Mouse (Mus musculus) megakaryocyte, adult 5-6 weeks (primary cell): ENCODE measurements around the gene Sap18. TPM values are rescaled to one million over a fixed set of nuclear protein-coding genes. Genes with fewer than 3 reads are reported as not detected.
"Not testable (repeated sequence)": the region's sequence is repeated elsewhere in the genome, so short reads cannot be mapped to it uniquely, and the experiment has no call there.

Experiments used
- ATAC-seq: 2 replicates; pipeline ENCODE4 v1.8.0; 2016; ENCODE audit warnings: mild to moderate bottlenecking, inconsistent platforms; ENCODE audit not compliant: poor library complexity, severe bottlenecking
- total RNA-seq, 2 experiments: library from RNA; stranded (forward) in 1 of 2; stranded (reverse) in 1 of 2; fragments of 153-499, 151-499 nt in 1 of 2; fragments of 221-1000, 200-1000 nt in 1 of 2; gene quantifications; 2 replicates each; pipeline versions ENCODE4 v1.2.3 to v1.2.4; 2015 to 2017

Sap18 gene
- total RNA-seq, 2 experiments from 2014 or later, result 21.5 to 167 TPM

GRCm38 (mm10) chr14:57825788-57826751, 28.1 kb downstream of the Sap18 start, which contains the start of the genes Ska3 and Mrpl57:
Gene Ska3, minus strand, starts transcription at chr14:57826185.
Gene Mrpl57, plus strand, starts transcription at chr14:57826234.
- ATAC-seq, result peak; percentile 93

DNA sequence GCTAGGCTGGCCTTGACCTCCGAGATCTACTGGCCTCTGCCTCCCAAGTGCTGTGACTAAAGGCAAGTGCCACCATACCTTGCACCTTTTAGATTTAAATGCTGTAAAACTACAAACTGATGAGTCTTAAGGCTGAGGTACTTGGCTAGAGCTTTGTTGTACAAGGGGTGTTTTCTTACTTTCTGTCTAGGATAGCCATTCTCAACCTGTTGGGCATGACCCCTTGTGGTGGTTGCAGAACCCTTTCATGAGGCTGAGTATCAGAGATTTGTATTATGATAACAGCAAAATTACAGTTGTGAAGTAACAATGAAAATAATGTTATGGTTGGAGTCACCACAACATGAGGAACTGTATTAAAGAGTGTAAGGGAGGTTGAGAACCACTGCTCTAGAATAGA, 29.3 kb downstream of the Sap18 start:
- no peak for ATAC-seq

- no peak for ATAC-seq
These were observed 35.5 kb downstream of the Sap18 start for GRCm38 (mm10) chr14:57833526-57833925.

- no peak for ATAC-seq
These were observed 37.2 kb downstream of the Sap18 start for GRCm38 (mm10) chr14:57835157-57835556.

DNA sequence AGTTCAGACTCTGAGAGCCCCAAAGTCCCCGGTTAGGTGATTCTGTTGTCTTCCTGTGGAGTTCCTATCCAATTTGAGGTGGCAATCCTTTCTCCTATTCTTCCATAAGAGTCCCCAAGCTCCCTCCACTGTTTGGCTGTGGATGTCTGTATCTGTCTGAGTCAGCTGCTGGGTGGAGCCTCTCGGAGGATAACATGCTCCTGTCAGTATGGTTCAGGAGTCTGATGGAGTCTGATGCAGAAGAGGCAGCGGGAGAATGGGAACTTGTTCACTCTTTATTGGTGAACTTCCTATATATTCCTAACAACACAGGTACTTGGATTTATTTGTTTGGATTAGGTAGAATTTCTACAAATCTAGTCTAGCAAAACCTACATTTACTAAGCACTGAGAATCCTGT, 46.6 kb downstream of the Sap18 start:
- no peak for ATAC-seq

DNA sequence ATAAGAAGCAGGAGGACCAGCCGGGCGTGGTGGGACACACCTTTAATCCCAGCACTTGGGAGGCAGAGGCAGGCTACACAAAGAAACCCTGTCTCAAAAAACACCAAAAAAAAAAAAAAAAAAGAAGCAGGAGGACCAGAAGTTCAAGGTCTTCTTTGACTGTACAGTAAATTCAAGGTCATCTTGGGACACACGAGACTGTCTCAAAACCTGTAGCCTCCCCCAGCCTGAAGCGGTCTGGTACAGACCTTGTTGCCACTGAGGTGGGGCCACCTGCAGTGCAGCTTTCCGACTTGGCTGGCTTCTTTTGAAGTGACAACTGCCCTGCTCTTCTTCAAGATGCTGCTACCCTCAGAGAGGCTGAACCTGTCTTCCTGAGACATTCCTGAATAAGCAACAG, 50.1 kb downstream of the Sap18 start:
- not testable (repeated sequence) for ATAC-seq

DNA sequence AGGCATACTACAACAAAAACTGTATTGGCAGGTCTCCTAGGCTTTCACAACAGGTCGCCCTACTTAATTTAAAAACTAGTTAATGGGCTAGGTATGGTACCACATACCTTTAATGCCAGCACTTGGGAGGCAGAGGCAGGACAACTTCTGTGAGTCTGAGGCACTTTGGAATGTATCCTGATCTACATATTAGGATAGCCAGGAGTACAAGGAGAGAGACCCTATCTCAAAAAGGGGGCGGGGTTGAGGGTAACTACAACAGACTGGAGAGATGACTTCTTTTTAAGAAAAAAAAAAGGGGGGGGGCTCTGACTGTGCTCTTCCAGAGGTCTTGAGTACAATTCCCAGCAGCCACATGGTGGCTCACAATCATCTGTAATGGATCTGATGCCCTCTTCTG, 50.7 kb downstream of the Sap18 start:
- no peak for ATAC-seq

DNA sequence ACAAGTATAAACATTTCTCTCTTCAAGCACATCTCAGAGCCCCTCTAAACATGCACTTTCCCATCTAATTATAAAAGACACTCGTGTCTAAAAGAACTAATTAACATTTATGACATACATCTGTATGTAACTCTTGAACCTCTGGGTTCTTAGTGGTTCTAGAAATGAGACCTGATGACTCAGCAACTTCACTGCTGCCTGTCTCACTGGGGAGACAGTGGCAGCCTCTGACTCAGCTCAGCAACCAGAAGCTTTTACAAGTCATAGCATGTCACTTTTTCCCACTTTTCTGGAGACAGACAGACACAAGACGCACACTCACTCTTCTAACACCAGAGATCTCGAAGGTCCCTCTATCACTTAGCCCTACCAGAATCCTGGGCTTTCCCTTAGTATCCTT, 52.4 kb downstream of the Sap18 start:
- no peak for ATAC-seq

DNA sequence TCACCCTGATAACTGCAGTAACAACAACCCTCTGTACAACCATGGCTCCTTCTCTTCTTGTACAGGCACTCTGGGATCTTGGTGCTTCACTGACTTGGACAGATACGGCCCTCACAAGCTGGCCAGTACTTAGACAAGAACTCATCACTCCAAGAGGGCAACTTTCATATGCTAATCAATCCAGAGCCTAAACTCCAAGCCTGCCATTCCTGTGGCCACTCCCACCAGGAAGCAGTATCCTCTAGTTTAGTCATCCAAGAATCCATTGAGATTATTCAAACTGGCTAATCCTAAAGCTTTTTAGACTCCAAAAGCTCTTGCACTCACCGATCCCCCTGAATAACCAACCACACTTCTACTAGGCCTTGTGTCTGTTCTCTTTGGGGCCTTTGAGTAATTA, 55.0 kb downstream of the Sap18 start:
- ATAC-seq, result no peak

DNA sequence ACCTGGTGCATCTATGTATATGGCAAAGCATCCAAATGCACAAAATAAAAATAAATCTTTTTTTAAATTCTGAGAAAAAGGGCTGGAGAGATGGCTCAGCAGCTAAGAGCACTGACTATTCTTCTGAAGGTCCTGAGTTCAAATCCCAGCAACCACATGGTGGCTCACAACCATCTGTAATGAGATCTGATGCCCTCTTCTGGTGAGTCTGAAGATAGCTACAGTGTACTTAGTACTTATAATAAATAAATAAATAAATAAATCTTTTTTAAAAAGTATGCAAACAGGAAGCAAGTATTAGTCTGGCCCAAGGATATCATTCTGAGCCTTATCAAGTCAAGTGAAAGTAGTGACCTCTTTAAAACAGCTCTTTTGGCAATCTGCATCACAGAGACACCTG, 58.1 kb downstream of the Sap18 start:
- ATAC-seq, result not testable (repeated sequence)

Other genes starting within 250 kb of the Sap18 start
- gene Eef1akmt1, start 226.6 kb upstream of the Sap18 start, total RNA-seq (2015), result 47.8 and 51.2 TPM in 2 replicates
- gene Eef1akmt1, start 226.6 kb upstream of the Sap18 start, total RNA-seq (2017), result 19.4 and 25.6 TPM in 2 replicates
- 12.6 and 14.2 TPM in 2 replicates for gene Xpo4, start 132.8 kb upstream of the Sap18 start, total RNA-seq (2015)
- 17.1 and 19.6 TPM in 2 replicates for gene Xpo4, start 132.8 kb upstream of the Sap18 start, total RNA-seq (2017)
- not detected in 2 replicates for gene Gm49361, start 52.1 kb upstream of the Sap18 start, total RNA-seq (2015)
- 0.59 TPM in 1 of 2 replicates, not detected in the other for gene Gm49361, start 52.1 kb upstream of the Sap18 start, total RNA-seq (2017)
- gene Lats2, start 39.8 kb upstream of the Sap18 start, total RNA-seq (2015), result 35.0 and 39.1 TPM in 2 replicates
- gene Lats2, start 39.8 kb upstream of the Sap18 start, total RNA-seq (2017), result 33.8 and 34.4 TPM in 2 replicates
- 25.5 and 28.3 TPM in 2 replicates for gene Ska3, start 28.0 kb downstream of the Sap18 start, total RNA-seq (2015)
- gene Ska3, start 28.0 kb downstream of the Sap18 start, total RNA-seq (2017), result 26.8 and 36.1 TPM in 2 replicates
- gene Mrpl57, start 28.1 kb downstream of the Sap18 start, total RNA-seq (2015), result 73.9 and 78.7 TPM in 2 replicates
- gene Mrpl57, start 28.1 kb downstream of the Sap18 start, total RNA-seq (2017), result 63.7 and 73.2 TPM in 2 replicates
- gene Zdhhc20, start 92.1 kb downstream of the Sap18 start, total RNA-seq (2015), result 51.5 and 54.5 TPM in 2 replicates
- 60.1 and 91.5 TPM in 2 replicates for gene Zdhhc20, start 92.1 kb downstream of the Sap18 start, total RNA-seq (2017)
- 39.4 and 41.9 TPM in 2 replicates for gene Micu2, start 201.1 kb downstream of the Sap18 start, total RNA-seq (2015)
- gene Micu2, start 201.1 kb downstream of the Sap18 start, total RNA-seq (2017), result 80.7 and 97.5 TPM in 2 replicates